Comparison of ENCODE assay signal across 8 mouse cellular contexts in the genomic region with DNA sequence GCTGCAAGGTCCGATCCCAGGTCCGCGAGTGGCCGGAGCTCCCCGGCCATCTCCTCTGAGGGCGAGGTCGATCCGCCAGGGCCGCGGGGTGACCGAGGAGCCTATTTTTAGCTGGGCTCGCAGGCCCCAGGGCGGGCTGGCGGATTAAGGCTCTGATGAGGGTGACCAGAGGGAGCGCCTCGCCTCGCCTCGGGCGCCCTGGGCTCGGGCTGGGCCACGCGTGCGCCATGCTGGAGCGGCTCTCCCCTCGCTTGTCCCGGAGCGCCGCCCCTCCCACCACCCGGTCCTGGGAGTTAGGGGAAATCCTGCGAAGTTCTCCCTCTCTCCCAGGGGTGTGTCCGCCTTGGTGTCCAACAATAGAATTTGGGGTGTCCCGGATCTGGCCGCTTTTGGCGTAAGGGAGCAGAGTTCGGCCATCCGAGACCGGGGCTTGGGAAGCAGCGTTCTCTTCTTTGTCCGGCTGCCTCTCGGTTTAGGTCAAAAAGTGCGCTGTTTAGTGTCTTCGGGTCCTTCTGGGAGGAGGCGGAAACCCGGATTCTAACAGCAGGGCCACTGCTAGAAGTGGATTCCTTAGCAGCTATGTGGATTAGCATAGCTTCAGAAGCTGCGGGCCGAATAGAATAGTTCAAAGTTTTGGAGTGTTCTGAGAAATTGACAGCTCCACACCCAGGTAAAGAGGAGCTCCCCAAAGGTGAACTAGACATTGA. TPM values are rescaled to one million over a fixed set of nuclear protein-coding genes. Genes with fewer than 3 reads are reported as not detected.
DNase-seq lines count a peak whose midpoint lies in the region; ATAC-seq lines count a peak whose summit lies in the region.

No protein-coding gene starts in this region.

- peak; percentile 46 for DNase-seq in 3T3-L1 (ENCODE audit: low read depth, low spot score)
- peak; percentile 3 for DNase-seq in T-cell, adult 2 months (ENCODE audit: low spot score)
- peak; percentile 79 for DNase-seq in embryo, embryonic 11 days
- DNase-seq in heart, adult 11 months = peak; percentile 96
- DNase-seq in kidney, adult 11 months = peak; percentile 39
- DNase-seq in liver, embryonic 13.5 days = peak; percentile 45
- DNase-seq in naive thymus-derived CD4-positive, alpha-beta T cell, adult 2 months (ENCODE audit: low read depth) = peak; percentile 27
- peak; percentile 23 to 30 for DNase-seq in thymus, adult 18-20 months

- no peaks in the 10 kb centered on the region for H3K36me3 ChIP-seq in liver, embryonic 13.5 days

- ATAC-seq in liver, embryonic 13.5 days (ENCODE audit: low read depth) = peak; percentile 80

- H3K4me1 ChIP-seq in liver, embryonic 13.5 days (replicated peaks) = peaks cover 27% of the 10 kb centered on the region

- H3K4me3 ChIP-seq in liver, embryonic 13.5 days (replicated peaks) = peak overlapping the region; percentile 87

- H3K27me3 ChIP-seq in liver, embryonic 13.5 days = peaks cover 14% of the 10 kb centered on the region; the same call in 1 of the 2 replicates

- H3K9ac ChIP-seq in liver, embryonic 13.5 days = peak overlapping the region; percentile 89

- WGBS in liver, embryonic 13.5 days (ENCODE audit: insufficient replicate concordance) = under 1% methylated on average over 46 of the region's 46 CpGs

- H3K27ac ChIP-seq in liver, embryonic 13.5 days = peak overlapping the region; percentile 81

- no peaks in the 10 kb centered on the region for H3K9me3 ChIP-seq in liver, embryonic 13.5 days (replicated peaks)

- peak overlapping the region; percentile 97 for H3K4me2 ChIP-seq in liver, embryonic 13.5 days

RNA-seq across cellular contexts. Expression of a gene that starts 1.5 kb away (rescaled TPM):
- 14.0 and 20.2 TPM in 2 replicates for polyA plus RNA-seq in liver, embryonic 13.5 days (2015; fragmentation: Nextera tagmentation; extraction: Ambion mirVana)

Comparison
In these comparisons a context has a peak if more than half of its experiments do, and no peak if none do; other contexts are left out.
1. Peak in every context shown above with its lines: DNase-seq, ATAC-seq, H3K4me3 ChIP-seq and H3K27ac ChIP-seq.
2. DNase-seq: peak in every context shown above with its lines; median percentile 96 in heart, adult 11 months; 79 in embryo, embryonic 11 days; 46 in 3T3-L1; 45 in liver, embryonic 13.5 days; 39 in kidney, adult 11 months; 27 in naive thymus-derived CD4-positive, alpha-beta T cell, adult 2 months; 26 in thymus, adult 18-20 months; 3 in T-cell, adult 2 months.